Mouse (Mus musculus) heart, adult 2 months (tissue): Measurements from ENCODE around the gene Plk4. TPM values are rescaled to one million over a fixed set of nuclear protein-coding genes. Genes with fewer than 3 reads are reported as not detected.

Experiments used
- DNase-seq, 2 experiments: peaks; one replicate each; pipeline ENCODE4 v3.0.0; 2021
- H3K27ac ChIP-seq: fragments of 200-600 bp; 2 replicates; pipeline ENCODE4 v1.8.1; 2022
- H3K27me3 ChIP-seq: fragments of 200-500 bp; 2 replicates; pipeline ENCODE4 v1.6.1; 2012; ENCODE audit warnings: mild to moderate bottlenecking, low read length, inconsistent platforms, mixed read lengths; ENCODE audit not compliant: control insufficient read depth, insufficient read depth
- H3K36me3 ChIP-seq: fragments of 200-500 bp; 2 replicates; pipeline ENCODE4 v1.6.1; 2012; ENCODE audit warnings: low read length, inconsistent platforms; ENCODE audit not compliant: control insufficient read depth, insufficient read depth
- H3K4me1 ChIP-seq: fragments of 200-500 bp; 2 replicates; pipeline ENCODE4 v1.6.1; 2011; ENCODE audit warnings: low read length; ENCODE audit not compliant: control insufficient read depth, insufficient read depth
- H3K4me3 ChIP-seq: fragments of 200-600 bp; 2 replicates; pipeline ENCODE4 v1.8.1; 2022
- H3K79me2 ChIP-seq: fragments of 200-500 bp; replicated peaks from 2 replicates; pipeline ENCODE4 v1.6.1; 2012; ENCODE audit warnings: mild to moderate bottlenecking, inconsistent platforms, low read length, moderate library complexity, mixed read lengths; ENCODE audit not compliant: control insufficient read depth, insufficient read depth
- H3K9ac ChIP-seq: fragments of 200-500 bp; 2 replicates; pipeline ENCODE4 v1.6.1; 2012; ENCODE audit warnings: low read depth, mild to moderate bottlenecking, control low read depth, inconsistent platforms, low read length, mixed read lengths
- CTCF ChIP-seq: fragments of 200-600 bp; IDR thresholded peaks from 2 replicates; pipeline ENCODE4 v1.8.1; 2022; ENCODE audit warnings: antibody characterized with exemption, mild to moderate bottlenecking, moderate library complexity
- EP300 ChIP-seq: fragments of 200-500 bp; IDR thresholded peaks from 2 replicates; pipeline ENCODE4 v1.6.1; 2011; ENCODE audit warnings: low read depth, low read length, control low read depth; ENCODE audit not compliant: insufficient read depth
- POLR2A ChIP-seq: fragments of 200-500 bp; IDR thresholded peaks from 2 replicates; pipeline ENCODE4 v1.6.1; 2011; ENCODE audit warnings: mild to moderate bottlenecking, low read depth, low read length, control low read depth; ENCODE audit not compliant: insufficient read depth
- WGBS: fragments of 180-500 bp; shearing (Covaris S2); methylation state at CpG from one replicate; pipeline ENCODE4 v1.1.7; 2018; 5-methylcytosine and 5-hydroxymethylcytosine counted together
- intact Hi-C: fragments of 180-260 bp; cut with DNase I; formaldehyde crosslinking; loops from one replicate; pipeline ENCODE4 v1.15.1; 2025
- long read RNA-seq: library from polyadenylated mRNA; stranded (forward); transcript quantifications from one replicate; pipeline ENCODE4 v2.0.0, GENCODE M21; 2021
- polyA plus RNA-seq: library from polyadenylated mRNA; depleted of rRNA; stranded (reverse); fragments of >200 nt; gene quantifications from 2 replicates; pipeline ENCODE4 v1.2.3, GENCODE M21; 2012; rRNA removed
- total RNA-seq, 2 experiments: library from RNA; stranded (reverse); gene quantifications; 2 replicates each; pipeline ENCODE4 v1.2.3; 2021

The Plk4 gene
- total RNA-seq (1 to 10 TPM; 1.1 to 1.5 TPM), polyA plus RNA-seq (1.5 TPM in 2 replicates)
- long read RNA-seq, partial matches to known transcripts: 0 of 5 reads
- long read RNA-seq, other reads (novel, unspliced or antisense): 0 of 5 reads

- no peaks in the 10 kb centered on the region for H3K36me3 ChIP-seq
- WGBS: 2% methylated on average over 65 of the region's 66 CpGs
- H3K4me3 ChIP-seq: peak within 1 kb of the TSS; percentile 90
- peak; percentile 94 to 97 for DNase-seq
- intact Hi-C loops: loop anchor here (2.0 to 5.0 kb wide), 3 partner anchors 53 to 188 kb away; no protein-coding TSS in a partner anchor
- H3K9ac ChIP-seq: peak within 1 kb of the TSS; percentile 69
- peak within 1 kb of the TSS; percentile 81 for H3K27ac ChIP-seq
- TF ChIP-seq POLR2A (peak; percentile 84), EP300 (0 out of 2 replicates have a peak, but pooled peaks have one; percentile 31), CTCF (0 out of 2 replicates have a peak, but pooled peaks have one; percentile 14)
- H3K4me1 ChIP-seq: no peaks in the 10 kb centered on the region
- H3K79me2 ChIP-seq: no peaks in the 10 kb centered on the region
- H3K27me3 ChIP-seq: no peaks in the 10 kb centered on the region
Measured at GRCm38 (mm10) chr3:40799530-40800372, at the start of gene Plk4. TSS of gene Plk4 (plus strand) at chr3:40800019.

DNA sequence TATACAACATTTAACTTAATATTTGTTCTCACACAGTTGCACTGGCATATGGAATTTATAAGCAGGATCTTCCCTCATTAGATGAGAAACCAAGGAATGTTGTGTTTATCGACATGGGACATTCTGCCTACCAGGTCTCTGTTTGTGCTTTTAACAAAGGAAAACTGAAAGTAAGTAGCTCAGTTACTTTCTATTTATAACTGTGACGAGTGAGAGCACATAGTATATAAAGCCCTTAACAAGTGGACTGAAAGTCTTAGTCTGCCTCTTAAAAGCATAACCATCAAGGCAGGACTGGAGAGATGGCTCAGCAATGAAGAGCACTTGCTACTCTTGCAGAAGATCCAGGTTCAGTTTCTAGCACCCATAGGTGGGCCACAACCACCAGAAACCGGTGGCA, 39.1 kb upstream of the Plk4 start:
- Histone ChIP-seq H3K4me1 (no peaks in the 10 kb centered on the region), H3K4me3 (no peak overlapping the region), H3K9ac (no peak overlapping the region), H3K27me3 (no peaks in the 10 kb centered on the region), H3K79me2 (no peaks in the 10 kb centered on the region), H3K27ac (no peak overlapping the region), H3K36me3 (no peaks in the 10 kb centered on the region)
- WGBS: 79% methylated on average over 3 of the region's 3 CpGs
- intact Hi-C loops: no loop called here
- TF ChIP-seq POLR2A (no peak), CTCF (no peak), EP300 (no peak)
- no peak for DNase-seq

GRCm38 (mm10) chr3:40761312-40761711, 38.5 kb upstream of the Plk4 start:
- no peak overlapping the region for H3K4me3 ChIP-seq
- intact Hi-C loops: no loop called here
- 87% methylated on average over 2 of the region's 2 CpGs for WGBS
- H3K27ac ChIP-seq: no peak overlapping the region
- H3K36me3 ChIP-seq: no peaks in the 10 kb centered on the region
- TF ChIP-seq POLR2A: no peak
- no peak for TF ChIP-seq CTCF
- no peak for TF ChIP-seq EP300
- H3K4me1 ChIP-seq: no peaks in the 10 kb centered on the region
- H3K9ac ChIP-seq: no peak overlapping the region
- H3K79me2 ChIP-seq: no peaks in the 10 kb centered on the region
- no peaks in the 10 kb centered on the region for H3K27me3 ChIP-seq
- no peak for DNase-seq

- no peaks in the 10 kb centered on the region for H3K36me3 ChIP-seq
- H3K4me1 ChIP-seq: no peaks in the 10 kb centered on the region
- H3K9ac ChIP-seq: no peak overlapping the region
- TF ChIP-seq EP300 (no peak), CTCF (peak; percentile 7; the same call in 1 of the 2 replicates)
- 82% methylated on average over 2 of the region's 2 CpGs for WGBS
- DNase-seq: no peak
- H3K4me3 ChIP-seq: no peak overlapping the region
- H3K27me3 ChIP-seq: no peaks in the 10 kb centered on the region
- no peaks in the 10 kb centered on the region for H3K79me2 ChIP-seq
- intact Hi-C loops: no loop called here
- no peak overlapping the region for H3K27ac ChIP-seq
Measured at GRCm38 (mm10) chr3:40793783-40794182, 6.0 kb upstream of the Plk4 start.

DNA sequence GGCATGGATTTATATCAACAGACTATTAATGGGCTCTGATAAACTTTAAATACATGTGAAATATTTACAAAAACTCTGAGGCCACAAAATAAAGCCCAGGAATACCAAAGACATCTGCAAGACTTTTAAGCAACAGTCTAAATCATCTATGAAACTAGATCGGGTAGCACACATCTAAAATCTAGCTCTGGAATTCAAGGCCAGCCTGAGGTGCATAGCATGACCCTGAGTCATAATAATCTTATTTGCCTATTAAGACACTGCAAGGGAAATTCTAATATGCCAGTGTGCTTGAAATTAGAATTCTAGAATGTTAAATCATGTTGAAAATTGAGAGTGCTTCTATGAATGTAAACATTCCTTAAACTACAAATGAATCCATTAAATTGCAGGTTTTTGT, 1.8 kb upstream of the Plk4 start:
- DNase-seq: no peak
- no peaks in the 10 kb centered on the region for H3K36me3 ChIP-seq
- TF ChIP-seq CTCF: no peak
- no peak for TF ChIP-seq EP300
- TF ChIP-seq POLR2A: no peak
- H3K27me3 ChIP-seq: no peaks in the 10 kb centered on the region
- H3K9ac ChIP-seq: no peak overlapping the region
- no peaks in the 10 kb centered on the region for H3K4me1 ChIP-seq
- WGBS: 70% methylated on average over 1 of the region's 1 CpGs
- intact Hi-C loops: loop anchor here (2.0 to 5.0 kb wide), 3 partner anchors 51 to 189 kb away; no protein-coding TSS in a partner anchor
- no peak overlapping the region for H3K4me3 ChIP-seq
- no peaks in the 10 kb centered on the region for H3K79me2 ChIP-seq
- H3K27ac ChIP-seq: no peak overlapping the region

DNA sequence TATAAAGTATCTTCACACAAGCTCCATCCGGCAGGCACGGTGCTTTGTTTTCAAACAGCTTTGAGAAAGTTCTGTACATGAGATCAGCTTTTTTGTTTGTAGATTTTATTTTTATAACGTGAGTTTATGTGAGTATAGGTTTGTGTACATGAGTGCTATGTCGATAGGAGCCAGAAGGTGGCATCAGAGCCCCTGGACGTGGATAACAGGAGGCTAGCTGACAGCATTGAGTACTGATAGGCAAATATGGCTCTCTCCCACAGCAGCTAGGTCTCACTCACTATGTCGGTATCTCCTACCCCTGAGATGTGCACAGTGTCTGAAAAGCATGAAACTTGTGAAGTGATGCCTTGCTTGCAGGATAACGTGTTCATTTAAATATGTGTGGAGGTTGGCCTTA, 1.3 kb upstream of the Plk4 start:
- Histone ChIP-seq H3K79me2 (no peaks in the 10 kb centered on the region), H3K9ac (no peak overlapping the region), H3K4me1 (no peaks in the 10 kb centered on the region), H3K27me3 (no peaks in the 10 kb centered on the region), H3K36me3 (no peaks in the 10 kb centered on the region), H3K4me3 (no peak overlapping the region), H3K27ac (no peak overlapping the region)
- no peak for TF ChIP-seq EP300
- TF ChIP-seq POLR2A: no peak
- TF ChIP-seq CTCF: peak; percentile 68
- peak; percentile 29 to 32 for DNase-seq
- intact Hi-C loops: loop anchor here (2.0 to 5.0 kb wide), 3 partner anchors 52 to 189 kb away; no protein-coding TSS in a partner anchor
- WGBS: 32% methylated on average over 7 of the region's 7 CpGs
